Mouse (Mus musculus) limb, embryonic 14.5 days (tissue): ENCODE measurements around the gene 1500009C09Rik. TPM values are rescaled to one million over a fixed set of nuclear protein-coding genes. Genes with fewer than 3 reads are reported as not detected.

Source experiments
- ATAC-seq: fragments of 200-750 bp; cut with Nextera tagmentation; 2 replicates; pipeline ENCODE4 v1.8.0; 2017; ENCODE audit warnings: low read depth, moderate number of reproducible peaks, moderate TSS enrichment; ENCODE audit not compliant: low FRiP score
- DNase-seq: peaks from one replicate; pipeline ENCODE4 v3.0.0-alpha.2; 2015; ENCODE audit warnings: low spot score
- H3K27ac ChIP-seq: fragments of 300-500 bp; sonication (generic); replicated peaks from 2 replicates; pipeline ENCODE4 v1.5.1; 2014; ENCODE audit warnings: low read depth, mild to moderate bottlenecking, low read length, moderate library complexity, mixed read lengths
- H3K27me3 ChIP-seq: fragments of 300-500 bp; sonication (generic); 2 replicates; pipeline ENCODE4 v1.6.1; 2014; ENCODE audit warnings: low read length, mixed read lengths; ENCODE audit not compliant: control insufficient read depth, insufficient read depth
- H3K36me3 ChIP-seq: fragments of 300-500 bp; sonication (generic); 2 replicates; pipeline ENCODE4 v1.6.1; 2014; ENCODE audit warnings: mild to moderate bottlenecking, low read length, moderate library complexity, mixed read lengths; ENCODE audit not compliant: control insufficient read depth, insufficient read depth
- H3K4me1 ChIP-seq: fragments of 300-500 bp; sonication (generic); 2 replicates; pipeline ENCODE4 v1.6.1; 2014; ENCODE audit warnings: antibody characterized with exemption, low read length, mixed read lengths; ENCODE audit not compliant: control insufficient read depth, insufficient read depth
- H3K4me2 ChIP-seq: fragments of 300-500 bp; sonication (generic); replicated peaks from 2 replicates; pipeline ENCODE4 v1.6.1; 2014; ENCODE audit warnings: low read depth, mild to moderate bottlenecking, low read length, moderate library complexity; ENCODE audit not compliant: severe bottlenecking
- H3K4me3 ChIP-seq: fragments of 300-500 bp; sonication (generic); replicated peaks from 2 replicates; pipeline ENCODE4 v1.5.1; 2014; ENCODE audit warnings: low read length
- H3K9ac ChIP-seq: fragments of 300-500 bp; sonication (generic); 2 replicates; pipeline ENCODE4 v1.6.1; 2014; ENCODE audit warnings: mild to moderate bottlenecking, low read depth, low read length, moderate library complexity; ENCODE audit not compliant: severe bottlenecking
- H3K9me3 ChIP-seq: fragments of 300-500 bp; sonication (generic); 2 replicates; pipeline ENCODE4 v1.6.1; 2016; ENCODE audit warnings: low read length; ENCODE audit not compliant: control insufficient read depth
- POLR2A ChIP-seq: fragments of 200-500 bp; IDR thresholded peaks from 2 replicates; pipeline ENCODE4 v1.8.0; 2012; ENCODE audit warnings: inconsistent platforms, mild to moderate bottlenecking, moderate library complexity, borderline replicate concordance; ENCODE audit not compliant: insufficient read depth, insufficient read length; ENCODE audit errors: extremely low read depth
- WGBS: fragments of 180-500 bp; shearing (Covaris S2); extraction: QIAGEN DNeasy Blood & Tissue Kit; methylation state at CpG from one replicate; pipeline ENCODE4 v1.1.7; 2014; 5-methylcytosine and 5-hydroxymethylcytosine counted together
- polyA plus RNA-seq, 2 experiments: library from polyadenylated mRNA; depleted of rRNA in 1 of 2; stranded (reverse) in 1 of 2; unstranded in 1 of 2; fragments of >200 nt; fragmentation: Nextera tagmentation in 1 of 2; extraction: Ambion mirVana in 1 of 2; gene quantifications; 2 replicates each; pipeline versions ENCODE4 v1.2.1 to v1.2.3; 2012 to 2014

Gene 1500009C09Rik
- polyA plus RNA-seq, 2 experiments: 0.40 TPM; not detected in 1

GRCm38 (mm10) chr15:82298764-82299561, 46.8 kb downstream of the 1500009C09Rik start, which contains the start of gene Wbp2nl:
TSS of gene Wbp2nl (plus strand) at chr15:82298954.
- Histone ChIP-seq H3K4me2 (0 out of 2 replicates have a peak within 1 kb of the TSS, but pooled peaks have one; percentile 0), H3K27ac (no peak within 1 kb of the TSS), H3K9ac (no peak within 1 kb of the TSS), H3K4me1 (peaks cover 3% of the 10 kb centered on the region; the same call in 1 of the 2 replicates), H3K36me3 (no peaks in the 10 kb centered on the region), H3K27me3 (no peaks in the 10 kb centered on the region), H3K4me3 (no peak within 1 kb of the TSS), H3K9me3 (no peaks in the 10 kb centered on the region)
- WGBS: 56% methylated on average over 39 of the region's 39 CpGs
- no peak for ATAC-seq
- TF ChIP-seq POLR2A: no peak
- DNase-seq: no peak

DNA sequence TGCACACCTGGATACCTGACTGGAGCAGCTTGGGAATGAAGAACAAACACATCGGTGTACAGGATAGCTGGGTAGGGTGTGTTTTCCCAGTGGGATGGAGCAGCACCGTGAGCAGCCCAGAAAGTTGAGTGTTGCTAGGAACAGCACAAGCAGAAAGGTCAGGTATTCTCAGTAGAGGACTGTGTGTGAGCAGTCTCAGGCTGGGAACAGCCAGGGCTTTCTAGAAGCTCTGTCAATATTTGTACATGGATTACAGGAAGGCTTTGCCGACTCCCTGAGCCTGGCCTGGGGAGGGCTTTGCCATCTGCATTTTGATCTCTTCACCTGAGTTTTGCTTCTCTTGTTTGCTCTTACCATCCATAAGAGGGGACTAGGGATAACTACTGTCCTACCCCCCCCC, 54.9 kb downstream of the 1500009C09Rik start:
- no peaks in the 10 kb centered on the region for H3K9me3 ChIP-seq
- no peaks in the 10 kb centered on the region for H3K4me1 ChIP-seq
- no peak overlapping the region for H3K4me3 ChIP-seq
- H3K36me3 ChIP-seq: no peaks in the 10 kb centered on the region
- 73% methylated on average over 3 of the region's 3 CpGs for WGBS
- H3K4me2 ChIP-seq: no peak overlapping the region
- DNase-seq (no peak), ATAC-seq (no peak)
- no peak for TF ChIP-seq POLR2A
- H3K27me3 ChIP-seq: no peaks in the 10 kb centered on the region
- H3K9ac ChIP-seq: no peak overlapping the region
- no peak overlapping the region for H3K27ac ChIP-seq

DNA sequence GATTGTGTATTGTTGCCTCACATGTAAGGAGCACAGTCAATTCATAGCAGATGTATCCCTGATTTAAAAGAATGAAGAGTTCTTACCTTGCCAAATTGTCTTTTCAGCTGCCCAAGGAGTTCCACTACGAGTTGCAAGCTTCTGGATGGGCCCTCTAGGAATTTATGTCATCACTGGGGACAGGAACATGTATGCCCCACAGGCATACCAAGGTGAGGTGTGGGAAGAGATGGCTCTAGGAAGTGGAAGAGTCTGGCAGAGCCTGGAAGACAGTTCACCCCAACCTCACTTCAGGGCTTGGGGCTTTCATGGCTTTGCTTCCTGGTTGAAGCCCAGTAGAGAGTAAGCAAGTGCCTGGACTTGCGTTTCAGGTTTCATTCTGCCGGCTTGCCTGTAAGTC, 56.2 kb downstream of the 1500009C09Rik start:
- Histone ChIP-seq H3K9me3 (no peaks in the 10 kb centered on the region), H3K4me2 (no peak overlapping the region), H3K4me1 (no peaks in the 10 kb centered on the region), H3K27ac (no peak overlapping the region), H3K9ac (no peak overlapping the region), H3K4me3 (no peak overlapping the region), H3K27me3 (no peaks in the 10 kb centered on the region), H3K36me3 (no peaks in the 10 kb centered on the region)
- TF ChIP-seq POLR2A: no peak
- ATAC-seq: no peak
- 64% methylated on average over 3 of the region's 3 CpGs for WGBS
- no peak for DNase-seq

Other genes with a start within 250 kb of the 1500009C09Rik start
- gene Desi1, start 218.5 kb upstream of the 1500009C09Rik start, polyA plus RNA-seq (2012; rRNA removed): 30.5 and 34.8 TPM in 2 replicates
- 26.3 and 29.8 TPM in 2 replicates for gene Desi1, start 218.5 kb upstream of the 1500009C09Rik start, polyA plus RNA-seq (2014; fragmentation: Nextera tagmentation; extraction: Ambion mirVana)
- gene Snu13, start 204.8 kb upstream of the 1500009C09Rik start, polyA plus RNA-seq (2012; rRNA removed): 155 and 182 TPM in 2 replicates
- gene Snu13, start 204.8 kb upstream of the 1500009C09Rik start, polyA plus RNA-seq (2014; fragmentation: Nextera tagmentation; extraction: Ambion mirVana): 268 and 280 TPM in 2 replicates
- 0.01 TPM in 1 of 2 replicates, not detected in the other for gene 4930407I10Rik, start 193.2 kb upstream of the 1500009C09Rik start, polyA plus RNA-seq (2012; rRNA removed)
- gene 4930407I10Rik, start 193.2 kb upstream of the 1500009C09Rik start, polyA plus RNA-seq (2014; fragmentation: Nextera tagmentation; extraction: Ambion mirVana): 0.06 TPM in 1 of 2 replicates, not detected in the other
- gene Mei1, start 182.4 kb upstream of the 1500009C09Rik start, polyA plus RNA-seq (2012; rRNA removed): 0.14 and 0.16 TPM in 2 replicates
- gene Mei1, start 182.4 kb upstream of the 1500009C09Rik start, polyA plus RNA-seq (2014; fragmentation: Nextera tagmentation; extraction: Ambion mirVana): 0.12 TPM in 1 of 2 replicates, not detected in the other
- gene Ccdc134, start 124.5 kb upstream of the 1500009C09Rik start, polyA plus RNA-seq (2012; rRNA removed): 39.6 and 40.7 TPM in 2 replicates
- 26.4 and 28.3 TPM in 2 replicates for gene Ccdc134, start 124.5 kb upstream of the 1500009C09Rik start, polyA plus RNA-seq (2014; fragmentation: Nextera tagmentation; extraction: Ambion mirVana)
- 131 and 253 TPM in 2 replicates for gene Srebf2, start 105.2 kb upstream of the 1500009C09Rik start, polyA plus RNA-seq (2012; rRNA removed)
- gene Srebf2, start 105.2 kb upstream of the 1500009C09Rik start, polyA plus RNA-seq (2014; fragmentation: Nextera tagmentation; extraction: Ambion mirVana): 122 and 125 TPM in 2 replicates
- 1.1 and 1.5 TPM in 2 replicates for gene Shisa8, start 39.6 kb upstream of the 1500009C09Rik start, polyA plus RNA-seq (2012; rRNA removed)
- gene Shisa8, start 39.6 kb upstream of the 1500009C09Rik start, polyA plus RNA-seq (2014; fragmentation: Nextera tagmentation; extraction: Ambion mirVana): 0.41 and 0.54 TPM in 2 replicates
- gene Tnfrsf13c, start 28.0 kb upstream of the 1500009C09Rik start, polyA plus RNA-seq (2012; rRNA removed): 0.29 and 0.46 TPM in 2 replicates
- 0.22 and 0.29 TPM in 2 replicates for gene Tnfrsf13c, start 28.0 kb upstream of the 1500009C09Rik start, polyA plus RNA-seq (2014; fragmentation: Nextera tagmentation; extraction: Ambion mirVana)
- 39.4 and 43.3 TPM in 2 replicates for gene Cenpm, start 7.6 kb upstream of the 1500009C09Rik start, polyA plus RNA-seq (2012; rRNA removed)
- 57.7 and 59.3 TPM in 2 replicates for gene Cenpm, start 7.6 kb upstream of the 1500009C09Rik start, polyA plus RNA-seq (2014; fragmentation: Nextera tagmentation; extraction: Ambion mirVana)
- 23.7 and 26.6 TPM in 2 replicates for gene Sept3, start 22.5 kb downstream of the 1500009C09Rik start, polyA plus RNA-seq (2012; rRNA removed)
- gene Sept3, start 22.5 kb downstream of the 1500009C09Rik start, polyA plus RNA-seq (2014; fragmentation: Nextera tagmentation; extraction: Ambion mirVana): 12.0 and 13.3 TPM in 2 replicates
- 0.24 and 0.47 TPM in 2 replicates for gene Wbp2nl, start 46.6 kb downstream of the 1500009C09Rik start, polyA plus RNA-seq (2012; rRNA removed)
- not detected in 2 replicates for gene Wbp2nl, start 46.6 kb downstream of the 1500009C09Rik start, polyA plus RNA-seq (2014; fragmentation: Nextera tagmentation; extraction: Ambion mirVana)
- gene Naga, start 86.5 kb downstream of the 1500009C09Rik start, polyA plus RNA-seq (2012; rRNA removed): 101 and 118 TPM in 2 replicates
- gene Naga, start 86.5 kb downstream of the 1500009C09Rik start, polyA plus RNA-seq (2014; fragmentation: Nextera tagmentation; extraction: Ambion mirVana): 59.3 and 60.1 TPM in 2 replicates
- 12.8 and 15.3 TPM in 2 replicates for gene Pheta2, start 86.5 kb downstream of the 1500009C09Rik start, polyA plus RNA-seq (2012; rRNA removed)
- 11.9 and 14.1 TPM in 2 replicates for gene Pheta2, start 86.5 kb downstream of the 1500009C09Rik start, polyA plus RNA-seq (2014; fragmentation: Nextera tagmentation; extraction: Ambion mirVana)
- gene Smdt1, start 86.6 kb downstream of the 1500009C09Rik start, polyA plus RNA-seq (2012; rRNA removed): 175 and 178 TPM in 2 replicates
- gene Smdt1, start 86.6 kb downstream of the 1500009C09Rik start, polyA plus RNA-seq (2014; fragmentation: Nextera tagmentation; extraction: Ambion mirVana): 255 and 258 TPM in 2 replicates
- 252 and 318 TPM in 2 replicates for gene Ndufa6, start 101.9 kb downstream of the 1500009C09Rik start, polyA plus RNA-seq (2012; rRNA removed)
- gene Ndufa6, start 101.9 kb downstream of the 1500009C09Rik start, polyA plus RNA-seq (2014; fragmentation: Nextera tagmentation; extraction: Ambion mirVana): 325 and 348 TPM in 2 replicates
- gene Cyp2d22, start 127.9 kb downstream of the 1500009C09Rik start, polyA plus RNA-seq (2012; rRNA removed): 27.5 and 29.5 TPM in 2 replicates
- 5.2 and 6.4 TPM in 2 replicates for gene Cyp2d22, start 127.9 kb downstream of the 1500009C09Rik start, polyA plus RNA-seq (2014; fragmentation: Nextera tagmentation; extraction: Ambion mirVana)
- gene Cyp2d11, start 141.6 kb downstream of the 1500009C09Rik start, polyA plus RNA-seq (2012; rRNA removed): not detected in 2 replicates
- gene Cyp2d11, start 141.6 kb downstream of the 1500009C09Rik start, polyA plus RNA-seq (2014; fragmentation: Nextera tagmentation; extraction: Ambion mirVana): not detected in 2 replicates
- gene Cyp2d10, start 154.8 kb downstream of the 1500009C09Rik start, polyA plus RNA-seq (2012; rRNA removed): not detected in 2 replicates
- not detected in 2 replicates for gene Cyp2d10, start 154.8 kb downstream of the 1500009C09Rik start, polyA plus RNA-seq (2014; fragmentation: Nextera tagmentation; extraction: Ambion mirVana)
- 0.26 TPM in 1 of 2 replicates, not detected in the other for gene Cyp2d9, start 181.0 kb downstream of the 1500009C09Rik start, polyA plus RNA-seq (2012; rRNA removed)
- not detected in 2 replicates for gene Cyp2d9, start 181.0 kb downstream of the 1500009C09Rik start, polyA plus RNA-seq (2014; fragmentation: Nextera tagmentation; extraction: Ambion mirVana)